ENCODE assay signal across 9 mouse cellular contexts in the genomic region with DNA sequence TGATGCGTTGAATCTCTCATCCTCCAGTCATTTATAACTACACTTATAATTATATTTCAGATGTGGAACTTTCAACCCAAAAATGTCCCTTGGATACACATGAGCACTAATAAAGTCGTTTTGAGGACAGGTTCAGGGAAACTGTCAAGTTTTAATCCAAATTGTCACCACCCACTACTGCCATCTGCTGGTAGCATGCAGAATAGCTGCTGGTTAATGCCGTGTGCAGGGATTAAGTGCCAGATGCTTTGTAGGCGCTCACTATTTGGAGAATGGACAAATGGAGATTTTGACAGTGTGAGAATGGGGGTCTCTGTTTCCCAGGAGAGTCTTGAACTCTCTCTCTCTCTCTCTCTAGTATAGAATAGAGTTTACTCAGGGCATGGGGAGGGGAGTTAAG. TPM values are rescaled to one million over a fixed set of nuclear protein-coding genes. Genes with fewer than 3 reads are reported as not detected.
DNase-seq lines count a peak whose midpoint lies in the region; ATAC-seq and TF ChIP-seq lines count a peak whose summit lies in the region.
"Had no signal": no experiment of that assay in that cellular context is flagged by ENCODE, and none has a peak within 500 bp of the region (broad histone marks: within the 10 kb centered on the region; RNA-seq: fewer than 3 reads in every experiment).

No protein-coding gene starts in this region.

- no peak for TF ChIP-seq EP300 in heart, adult 2 months (IDR thresholded peaks at IDR 0.05; ENCODE audit: insufficient read depth, low read depth, low read length)

- peak in 1 of 2 experiments; percentile 36 for DNase-seq in heart, adult 2 months
- DNase-seq in testis, postnatal 14 days (ENCODE audit: low spot score) = no peak
- DNase-seq in cerebellum, adult 18-20 months = peak; percentile 54 to 64
- peak; percentile 68 for DNase-seq in forelimb bud, embryonic 11.5 days (ENCODE audit: low read depth, low spot score)
- peak; percentile 68 for DNase-seq in lung, postnatal 36 days
- DNase-seq in testis, postnatal 10 days (ENCODE audit: low spot score) = peak; percentile 58

- H3K4me1 ChIP-seq in heart, adult 2 months (ENCODE audit: control insufficient read depth, insufficient read depth, low read length) = no peaks in the 10 kb centered on the region
- H3K4me1 ChIP-seq in heart, embryonic 11.5 days (ENCODE audit: control insufficient read depth, insufficient read depth, low read length) = no peaks in the 10 kb centered on the region
- H3K4me1 ChIP-seq in testis, adult 2 months (ENCODE audit: control insufficient read depth, insufficient read depth, low read length) = no peaks in the 10 kb centered on the region
- H3K4me1 ChIP-seq: embryonic facial prominence, embryonic 12.5 days had no signal

- H3K9ac ChIP-seq in heart, adult 2 months (ENCODE audit: low read depth, low read length) = no peak overlapping the region
- no peak overlapping the region for H3K9ac ChIP-seq in heart, embryonic 11.5 days (ENCODE audit: low read depth, low read length)
- H3K9ac ChIP-seq: embryonic facial prominence, embryonic 12.5 days had no signal

- H3K9me3 ChIP-seq in heart, embryonic 11.5 days (replicated peaks; ENCODE audit: control insufficient read depth, low read length) = no peaks in the 10 kb centered on the region
- H3K9me3 ChIP-seq: embryonic facial prominence, embryonic 12.5 days had no signal

- no peak overlapping the region for H3K27ac ChIP-seq in heart, adult 2 months
- H3K27ac ChIP-seq in heart, embryonic 11.5 days (ENCODE audit: low read depth, low read length) = no peak overlapping the region
- H3K27ac ChIP-seq in testis, adult 2 months (ENCODE audit: control insufficient read depth, insufficient read depth, low read depth, low read length) = no peak overlapping the region
- H3K27ac ChIP-seq: embryonic facial prominence, embryonic 12.5 days had no signal

- no peak for TF ChIP-seq POLR2A in heart, adult 2 months (IDR thresholded peaks at IDR 0.05; ENCODE audit: insufficient read depth, low read depth, low read length)
- TF ChIP-seq POLR2A in testis, adult 2 months (IDR thresholded peaks at IDR 0.05; ENCODE audit: control insufficient read depth, low read depth, low read length) = no peak

- H3K4me2 ChIP-seq in heart, embryonic 11.5 days = no peak overlapping the region
- H3K4me2 ChIP-seq: embryonic facial prominence, embryonic 12.5 days had no signal

- intact Hi-C loops in heart, adult 2 months (cut with DNase I) = loop anchor here (5.0 kb wide), 2 partner anchors 270 to 505 kb away; no protein-coding TSS in a partner anchor

- H3K27me3 ChIP-seq in heart, adult 2 months (ENCODE audit: control insufficient read depth, insufficient read depth, low read length) = no peaks in the 10 kb centered on the region
- H3K27me3 ChIP-seq in heart, embryonic 11.5 days (ENCODE audit: control insufficient read depth, insufficient read depth, low read length) = peaks cover 6% of the 10 kb centered on the region; the same call in 1 of the 2 replicates
- H3K27me3 ChIP-seq in testis, adult 2 months (ENCODE audit: control insufficient read depth, insufficient read depth, low read length) = no peaks in the 10 kb centered on the region
- H3K27me3 ChIP-seq: embryonic facial prominence, embryonic 12.5 days had no signal

- H3K79me2 ChIP-seq in heart, adult 2 months (replicated peaks; ENCODE audit: control insufficient read depth, insufficient read depth, low read length) = no peaks in the 10 kb centered on the region

- ATAC-seq in heart, embryonic 11.5 days (replicated peaks; ENCODE audit: insufficient number of reproducible peaks, low FRiP score, low TSS enrichment) = no peak

- H3K36me3 ChIP-seq in heart, adult 2 months (ENCODE audit: control insufficient read depth, insufficient read depth, low read length) = no peaks in the 10 kb centered on the region
- H3K36me3 ChIP-seq in heart, embryonic 11.5 days (ENCODE audit: control insufficient read depth, insufficient read depth, low read length) = no peaks in the 10 kb centered on the region
- H3K36me3 ChIP-seq in testis, adult 2 months (ENCODE audit: control insufficient read depth, insufficient read depth, low read length) = no peaks in the 10 kb centered on the region
- H3K36me3 ChIP-seq: embryonic facial prominence, embryonic 12.5 days had no signal

- WGBS in heart, adult 2 months = 16% methylated on average over 4 of the region's 4 CpGs
- 17% methylated on average over 4 of the region's 4 CpGs for WGBS in heart, embryonic 11.5 days (ENCODE audit: insufficient replicate concordance)

- H3K4me3 ChIP-seq in heart, adult 2 months = no peak overlapping the region
- no peak overlapping the region for H3K4me3 ChIP-seq in heart, embryonic 11.5 days (ENCODE audit: low read depth, low read length)
- no peak overlapping the region for H3K4me3 ChIP-seq in testis, adult 2 months (ENCODE audit: control insufficient read depth, low read depth, low read length)
- H3K4me3 ChIP-seq: embryonic facial prominence, embryonic 12.5 days had no signal

- peak; percentile 95 for TF ChIP-seq CTCF in heart, adult 2 months (IDR thresholded peaks at IDR 0.05)
- TF ChIP-seq CTCF in testis, adult 2 months (IDR thresholded peaks at IDR 0.05; ENCODE audit: control insufficient read depth, insufficient read depth, insufficient replicate concordance, low read depth, low read length) = peak; percentile 46; the same call in 1 of the 2 replicates

RNA-seq across cellular contexts. Expression of gene Carmil1, which starts 16.7 kb away (rescaled TPM):
- 1 to 10 TPM; 4.4 to 6.9 TPM for total RNA-seq in heart, adult 2 months (2021)
- 1.2 and 1.4 TPM in 2 replicates for polyA plus RNA-seq in heart, adult 2 months (2012; rRNA removed)
- polyA plus RNA-seq in heart, embryonic 11.5 days (2014; fragmentation: Nextera tagmentation; extraction: Ambion mirVana) = 8.4 and 12.1 TPM in 2 replicates
- 30.3 and 32.8 TPM in 2 replicates for polyA plus RNA-seq in testis, adult 2 months (2012; rRNA removed)

RNA-seq across cellular contexts. Expression of gene Cmah, which starts 30.0 kb away (rescaled TPM):
- total RNA-seq in heart, adult 2 months (2021) = 1 to 10 TPM; 2.7 to 4.0 TPM
- 0.84 and 1.4 TPM in 2 replicates for polyA plus RNA-seq in heart, adult 2 months (2012; rRNA removed)
- 0.28 and 0.54 TPM in 2 replicates for polyA plus RNA-seq in heart, embryonic 11.5 days (2014; fragmentation: Nextera tagmentation; extraction: Ambion mirVana)
- 0.23 TPM in 2 replicates for polyA plus RNA-seq in testis, adult 2 months (2012; rRNA removed)
